Mouse (Mus musculus): ENCODE data around the gene Rarb. TPM values are rescaled to one million over a fixed set of nuclear protein-coding genes. Genes with fewer than 3 reads are reported as not detected.

The Rarb gene
- polyA plus RNA-seq, 1 experiment from 2014 or later = 7.6 TPM

- Histone ChIP-seq H3K4me3 (no peak overlapping the region), H3K9ac (no peak overlapping the region), H3K27ac (no peak overlapping the region), H3K9me3 (replicated peaks) (no peaks in the 10 kb centered on the region), H3K4me1 (no peaks in the 10 kb centered on the region), H3K4me2 (no peak overlapping the region), H3K27me3 (replicated peaks) (no peaks in the 10 kb centered on the region), H3K36me3 (no peaks in the 10 kb centered on the region)
- no peak for ATAC-seq
- 82% methylated on average over 2 of the region's 2 CpGs for WGBS (ENCODE audit: insufficient replicate concordance)
Measured at GRCm38 (mm10) chr14:16728175-16728838, 90.6 kb downstream of the Rarb start.

- Histone ChIP-seq H3K9me3 (replicated peaks) (no peaks in the 10 kb centered on the region), H3K27me3 (replicated peaks) (no peaks in the 10 kb centered on the region), H3K9ac (no peak overlapping the region), H3K4me1 (no peaks in the 10 kb centered on the region), H3K27ac (no peak overlapping the region), H3K4me2 (no peak overlapping the region), H3K4me3 (no peak overlapping the region), H3K36me3 (no peaks in the 10 kb centered on the region)
- no peak for ATAC-seq
- 67% methylated on average over 15 of the region's 15 CpGs for WGBS (ENCODE audit: insufficient replicate concordance)
Measured at GRCm38 (mm10) chr14:16723991-16724390, 95.0 kb downstream of the Rarb start.

GRCm38 (mm10) chr14:16717821-16718220, 101.1 kb downstream of the Rarb start:
- Histone ChIP-seq H3K4me1 (no peaks in the 10 kb centered on the region), H3K9ac (no peak overlapping the region), H3K4me2 (no peak overlapping the region), H3K36me3 (no peaks in the 10 kb centered on the region), H3K27me3 (replicated peaks) (no peaks in the 10 kb centered on the region), H3K4me3 (no peak overlapping the region), H3K27ac (no peak overlapping the region), H3K9me3 (replicated peaks) (no peaks in the 10 kb centered on the region)
- 56% methylated on average over 3 of the region's 3 CpGs for WGBS (ENCODE audit: insufficient replicate concordance)
- no peak for ATAC-seq

DNA sequence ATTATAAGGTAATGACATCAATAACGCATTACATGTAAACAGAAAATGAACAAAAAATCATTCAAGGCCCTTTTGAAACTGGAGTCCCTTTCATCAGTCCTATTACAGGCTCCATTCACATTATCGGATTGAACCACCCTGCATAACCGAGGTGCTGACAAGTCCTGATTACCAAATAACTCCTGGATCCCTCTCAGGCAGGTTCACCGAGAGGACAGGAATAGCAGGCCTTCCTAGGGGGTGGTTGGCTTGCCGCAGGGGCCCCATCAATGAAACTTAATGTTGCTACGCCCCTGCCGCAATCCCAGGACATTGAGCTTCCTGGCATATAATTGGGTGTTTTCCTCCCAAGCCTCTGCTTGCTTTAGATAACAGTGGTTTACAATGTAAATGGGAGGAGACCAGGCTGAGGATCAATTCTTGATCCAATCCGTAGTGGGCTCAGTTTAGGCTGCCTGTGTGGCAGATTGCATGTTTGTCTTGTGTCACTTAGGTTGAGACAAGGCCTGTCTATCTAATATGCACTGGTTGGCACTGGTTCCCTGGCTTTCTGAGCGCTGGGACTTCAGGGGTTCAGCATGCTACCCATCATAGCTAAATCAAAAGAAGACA, 104.5 kb downstream of the Rarb start:
- ATAC-seq = no peak
- H3K4me3 ChIP-seq = no peak overlapping the region

DNA sequence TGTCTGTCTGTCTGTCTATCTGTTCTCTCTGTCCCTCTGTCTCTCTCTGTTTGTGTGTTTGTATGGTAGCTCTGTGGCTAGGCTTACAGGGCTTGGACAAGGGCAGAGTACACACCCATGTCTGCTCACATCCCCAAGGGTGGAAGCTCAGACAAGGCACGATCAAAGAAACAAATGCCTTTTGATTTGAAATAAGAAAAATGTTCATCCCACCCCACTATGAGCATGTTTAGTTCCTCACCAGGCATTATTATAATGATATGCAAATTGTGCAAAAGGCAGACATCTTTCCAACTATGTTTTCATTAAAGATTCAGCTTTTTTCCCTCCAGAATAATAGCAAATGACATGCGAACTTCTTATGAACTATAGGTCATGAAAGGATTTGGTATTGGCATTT, 105.2 kb downstream of the Rarb start:
- Histone ChIP-seq H3K27ac (no peak overlapping the region), H3K4me2 (no peak overlapping the region), H3K9ac (no peak overlapping the region), H3K36me3 (no peaks in the 10 kb centered on the region), H3K4me3 (no peak overlapping the region), H3K27me3 (replicated peaks) (no peaks in the 10 kb centered on the region), H3K4me1 (no peaks in the 10 kb centered on the region), H3K9me3 (replicated peaks) (no peaks in the 10 kb centered on the region)
- no peak for ATAC-seq
- 63% methylated on average over 2 of the region's 2 CpGs for WGBS (ENCODE audit: insufficient replicate concordance)

More for the DNA sequence above, 104.5 kb downstream of the Rarb start:
- Histone ChIP-seq H3K4me2 (no peak overlapping the region), H3K4me1 (no peaks in the 10 kb centered on the region), H3K9ac (no peak overlapping the region), H3K9me3 (replicated peaks) (no peaks in the 10 kb centered on the region), H3K27me3 (replicated peaks) (no peaks in the 10 kb centered on the region), H3K36me3 (no peaks in the 10 kb centered on the region), H3K27ac (no peak overlapping the region)
- WGBS (ENCODE audit: insufficient replicate concordance) = 34% methylated on average over 9 of the region's 9 CpGs

GRCm38 (mm10) chr14:16699228-16699627, 119.7 kb downstream of the Rarb start:
- H3K36me3 ChIP-seq = no peaks in the 10 kb centered on the region
- H3K9me3 ChIP-seq (replicated peaks) = no peaks in the 10 kb centered on the region
- H3K27ac ChIP-seq = no peak overlapping the region
- no peak for ATAC-seq
- H3K4me1 ChIP-seq = peaks cover 3% of the 10 kb centered on the region; the same call in 1 of the 2 replicates
- no peak overlapping the region for H3K9ac ChIP-seq
- WGBS (ENCODE audit: insufficient replicate concordance) = 56% methylated on average over 4 of the region's 4 CpGs
- H3K4me2 ChIP-seq = no peak overlapping the region
- H3K4me3 ChIP-seq = no peak overlapping the region
- no peaks in the 10 kb centered on the region for H3K27me3 ChIP-seq (replicated peaks)

DNA sequence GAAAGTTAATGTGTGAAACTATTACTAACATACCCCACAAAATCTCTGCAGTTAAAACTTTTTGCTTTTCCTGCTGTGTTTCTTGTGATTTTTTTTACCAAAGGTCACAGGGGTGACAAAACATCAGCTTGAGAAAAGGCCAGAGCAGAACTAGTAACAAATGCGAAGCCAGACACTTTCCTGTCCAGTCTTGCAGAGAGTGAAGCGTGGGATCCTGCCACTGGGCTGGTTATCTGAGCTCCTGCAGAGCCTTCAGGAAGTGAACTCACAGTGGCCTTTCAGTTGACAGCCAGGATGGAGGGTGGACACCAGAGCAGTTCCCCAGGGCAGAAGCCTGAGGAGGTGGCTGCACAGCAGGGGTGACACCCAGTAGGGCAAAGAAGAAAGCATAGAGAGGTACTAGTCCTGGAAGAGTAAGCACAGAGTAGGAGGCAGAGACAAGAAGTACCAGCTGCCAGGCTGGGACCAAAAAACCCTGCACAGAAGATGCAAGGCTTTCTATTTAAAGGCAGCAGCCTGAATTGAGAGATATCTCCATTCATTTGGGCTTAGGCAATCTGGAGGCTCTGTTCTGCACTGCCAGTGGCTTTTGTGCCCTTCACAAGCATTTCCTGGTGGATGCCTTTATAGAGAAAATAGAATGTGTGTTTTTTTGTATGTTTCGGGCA, 123.4 kb downstream of the Rarb start:
- Histone ChIP-seq H3K36me3 (no peaks in the 10 kb centered on the region), H3K4me3 (no peak overlapping the region), H3K27me3 (replicated peaks) (no peaks in the 10 kb centered on the region), H3K9ac (no peak overlapping the region), H3K4me2 (no peak overlapping the region), H3K4me1 (peaks cover 3% of the 10 kb centered on the region; the same call in 1 of the 2 replicates), H3K9me3 (replicated peaks) (no peaks in the 10 kb centered on the region), H3K27ac (no peak overlapping the region)
- WGBS (ENCODE audit: insufficient replicate concordance) = 21% methylated on average over 3 of the region's 3 CpGs
- ATAC-seq = peak; percentile 52; the same call in 1 of the 2 replicates

DNA sequence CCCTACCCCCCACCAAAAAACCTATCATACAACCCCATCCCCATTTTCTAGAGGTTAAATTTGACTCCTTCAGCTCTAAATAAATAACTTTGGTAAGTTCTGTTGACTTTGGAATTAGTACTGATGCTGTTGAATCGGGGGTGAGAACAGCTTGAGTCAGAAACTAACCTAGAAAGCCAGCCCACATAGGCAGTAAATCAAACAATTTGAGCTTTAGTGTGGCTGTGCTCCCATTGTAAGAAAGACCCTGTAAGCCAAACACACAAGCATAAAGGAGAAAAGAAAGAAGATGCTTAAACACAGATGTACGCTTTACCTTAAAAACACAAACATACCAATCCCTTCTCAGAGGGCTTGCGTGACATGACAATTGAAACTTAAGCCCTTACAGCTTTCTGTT, 140.6 kb downstream of the Rarb start:
- no peaks in the 10 kb centered on the region for H3K9me3 ChIP-seq (replicated peaks)
- no peak for ATAC-seq
- WGBS (ENCODE audit: insufficient replicate concordance) = 75% methylated on average over 3 of the region's 3 CpGs

DNA sequence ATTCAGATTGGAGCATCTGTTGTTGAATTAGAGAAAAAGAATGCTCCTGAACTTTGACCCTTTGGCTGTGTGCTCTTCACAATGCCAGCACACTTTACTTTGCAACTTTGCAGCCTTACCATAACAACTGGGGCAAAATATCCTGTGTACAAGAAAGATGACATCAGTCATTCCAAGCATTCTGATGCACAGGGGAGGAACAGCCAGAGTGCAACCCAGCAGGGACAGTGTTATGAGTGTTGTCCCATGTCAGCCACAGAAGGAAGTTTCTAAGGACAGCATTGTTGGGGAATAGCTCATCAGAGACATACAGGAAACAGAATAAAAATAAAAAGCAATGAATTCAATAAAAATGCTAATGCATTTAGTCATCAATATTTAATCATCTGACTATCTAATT, 141.9 kb downstream of the Rarb start:
- H3K4me2 ChIP-seq = no peak overlapping the region
- H3K4me1 ChIP-seq = no peaks in the 10 kb centered on the region
- H3K36me3 ChIP-seq = no peaks in the 10 kb centered on the region
- no peaks in the 10 kb centered on the region for H3K27me3 ChIP-seq (replicated peaks)
- no peak overlapping the region for H3K4me3 ChIP-seq
- ATAC-seq = no peak
- no peak overlapping the region for H3K27ac ChIP-seq
- no peak overlapping the region for H3K9ac ChIP-seq
- no peaks in the 10 kb centered on the region for H3K9me3 ChIP-seq (replicated peaks)

More for the DNA sequence above, 140.6 kb downstream of the Rarb start:
- no peaks in the 10 kb centered on the region for H3K4me1 ChIP-seq
- H3K36me3 ChIP-seq = no peaks in the 10 kb centered on the region
- no peak overlapping the region for H3K4me2 ChIP-seq
- H3K27me3 ChIP-seq (replicated peaks) = no peaks in the 10 kb centered on the region
- H3K27ac ChIP-seq = no peak overlapping the region
- H3K4me3 ChIP-seq = no peak overlapping the region
- no peak overlapping the region for H3K9ac ChIP-seq

DNA sequence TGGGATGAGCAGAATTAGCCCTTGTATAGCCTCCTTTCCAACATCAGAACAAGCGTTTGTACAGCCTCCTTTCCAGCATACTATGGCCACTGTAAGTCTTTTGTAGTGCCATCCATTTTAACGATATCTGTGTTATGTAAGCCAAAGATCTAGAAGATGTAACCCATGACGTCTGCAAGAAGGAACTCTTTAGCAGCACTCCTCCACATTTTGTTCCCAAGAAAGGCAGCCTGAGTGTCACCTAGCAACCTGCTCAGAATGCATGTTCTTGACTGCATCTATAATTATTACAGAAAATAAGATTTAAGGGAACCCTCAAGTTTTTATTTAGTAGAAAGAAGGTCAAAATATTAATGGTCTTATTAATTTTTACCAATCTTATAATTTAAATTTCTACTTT, 148.4 kb downstream of the Rarb start:
- Histone ChIP-seq H3K27me3 (replicated peaks) (no peaks in the 10 kb centered on the region), H3K36me3 (no peaks in the 10 kb centered on the region), H3K27ac (no peak overlapping the region), H3K9ac (no peak overlapping the region), H3K9me3 (replicated peaks) (no peaks in the 10 kb centered on the region), H3K4me2 (no peak overlapping the region), H3K4me1 (no peaks in the 10 kb centered on the region), H3K4me3 (no peak overlapping the region)
- 57% methylated on average over 3 of the region's 3 CpGs for WGBS (ENCODE audit: insufficient replicate concordance)
- ATAC-seq = no peak

DNA sequence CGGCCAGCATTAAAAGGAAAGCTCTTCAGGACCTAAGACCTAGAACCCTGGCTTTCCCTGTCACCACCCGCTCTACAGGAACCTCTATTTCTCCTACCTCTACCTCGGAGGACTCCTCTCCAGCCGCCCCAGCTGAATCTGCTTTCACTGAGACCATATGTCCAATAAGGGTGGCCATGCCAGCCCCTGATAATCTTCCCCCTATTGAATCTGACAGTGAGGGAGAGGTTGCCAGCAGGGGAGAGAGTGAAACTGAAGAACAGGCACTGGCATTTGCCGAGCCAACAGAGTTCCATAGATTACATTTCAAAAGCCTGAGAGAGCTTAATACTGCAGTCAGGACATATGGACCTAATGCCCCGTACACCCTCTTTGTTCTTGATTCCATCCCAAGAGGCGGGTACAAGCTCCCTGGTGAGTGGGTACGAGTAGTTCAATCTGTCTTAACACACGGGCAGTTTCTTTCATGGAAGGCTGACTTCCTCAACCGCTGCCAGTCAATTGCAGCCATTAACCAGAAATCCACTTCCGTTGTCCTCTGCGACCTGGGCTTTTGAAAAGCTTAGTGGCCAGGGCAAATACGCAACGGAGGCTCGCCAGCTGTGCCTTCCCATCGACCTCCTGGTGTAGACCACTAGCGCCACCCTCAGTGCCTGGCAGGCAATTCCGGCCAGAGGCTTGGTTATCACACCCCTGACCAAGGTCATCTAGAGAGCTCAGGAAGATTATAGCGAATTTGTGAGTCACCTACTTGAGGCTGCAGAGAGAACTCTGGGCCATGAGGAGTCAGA, 179.6 kb downstream of the Rarb start:
- Histone ChIP-seq H3K27me3 (replicated peaks) (no peaks in the 10 kb centered on the region), H3K27ac (no peak overlapping the region), H3K36me3 (no peaks in the 10 kb centered on the region), H3K4me3 (no peak overlapping the region), H3K9ac (no peak overlapping the region), H3K9me3 (replicated peaks) (peaks cover 29% of the 10 kb centered on the region), H3K4me2 (no peak overlapping the region), H3K4me1 (no peaks in the 10 kb centered on the region)
- WGBS (ENCODE audit: insufficient replicate concordance) = 78% methylated on average over 19 of the region's 19 CpGs
- no peak for ATAC-seq

GRCm38 (mm10) chr14:16613975-16614374, 205.0 kb downstream of the Rarb start:
- H3K4me1 ChIP-seq = no peaks in the 10 kb centered on the region
- H3K27me3 ChIP-seq (replicated peaks) = no peaks in the 10 kb centered on the region
- ATAC-seq = no peak
- H3K9me3 ChIP-seq (replicated peaks) = no peaks in the 10 kb centered on the region
- H3K27ac ChIP-seq = no peak overlapping the region
- no peak overlapping the region for H3K4me3 ChIP-seq
- no peaks in the 10 kb centered on the region for H3K36me3 ChIP-seq
- H3K9ac ChIP-seq = no peak overlapping the region
- H3K4me2 ChIP-seq = no peak overlapping the region

Measured in liver, embryonic 12.5 days (tissue).